Mouse (Mus musculus) thymus, postnatal 14 days (tissue): Measurements from ENCODE around the gene Zfp451.

Source experiments
- DNase-seq: peaks from one replicate; pipeline ENCODE4 v3.0.0; 2021

The Zfp451 gene

DNA sequence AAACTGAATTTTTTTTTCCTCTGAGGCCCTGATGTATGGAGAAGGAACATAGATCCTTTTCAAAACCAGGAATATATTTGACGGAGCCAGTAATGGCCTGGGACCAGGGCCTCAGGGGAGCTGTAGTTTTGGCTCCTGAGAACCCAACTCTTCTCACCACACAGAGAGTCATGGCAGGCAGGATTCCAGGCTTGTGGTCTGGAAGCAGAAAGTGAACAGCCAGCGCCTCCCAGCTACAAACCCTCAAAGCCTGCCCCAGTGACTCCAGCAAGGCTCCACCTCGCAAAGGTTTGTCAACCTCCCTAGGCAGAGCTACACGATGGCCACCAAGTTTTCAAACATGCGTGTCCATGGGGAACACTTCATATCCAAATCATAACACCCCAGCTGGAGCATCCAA, 102.4 kb downstream of the Zfp451 start:
- no peak for DNase-seq
